Mouse (Mus musculus) lung, adult 2 months (tissue): ENCODE measurements around the gene Grip1. TPM values are rescaled to one million over a fixed set of nuclear protein-coding genes. Genes with fewer than 3 reads are reported as not detected.

ENCODE experiments used
- DNase-seq: peaks from one replicate; pipeline ENCODE4 v3.0.0; 2022
- H3K4me1 ChIP-seq: fragments of 200-500 bp; 2 replicates; pipeline ENCODE4 v1.6.1; 2011; ENCODE audit warnings: low read length; ENCODE audit not compliant: control insufficient read depth, insufficient read depth
- H3K4me3 ChIP-seq: fragments of 200-500 bp; replicated peaks from 2 replicates; pipeline ENCODE3; 2011; ENCODE audit warnings: low read depth, mild to moderate bottlenecking, control low read depth, low read length; ENCODE audit errors: extremely low read depth
- CTCF ChIP-seq: fragments of 200-500 bp; IDR thresholded peaks from 2 replicates; pipeline ENCODE4 v1.5.1; 2011; ENCODE audit warnings: mild to moderate bottlenecking, low read length, control low read depth; ENCODE audit not compliant: insufficient read depth
- POLR2A ChIP-seq: fragments of 200-500 bp; IDR thresholded peaks from 2 replicates; pipeline ENCODE4 v1.6.1; 2011; ENCODE audit warnings: low read depth, mild to moderate bottlenecking, control low read depth, low read length, borderline replicate concordance; ENCODE audit errors: extremely low read depth
- WGBS: fragments of 180-500 bp; shearing (Covaris S2); methylation state at CpG from one replicate; pipeline ENCODE4 v1.1.7; 2018; 5-methylcytosine and 5-hydroxymethylcytosine counted together
- polyA plus RNA-seq: library from polyadenylated mRNA; depleted of rRNA; stranded (reverse); fragments of >200 nt; gene quantifications from 2 replicates; pipeline ENCODE4 v1.2.3, GENCODE M21; 2012

Grip1 gene
- polyA plus RNA-seq, 1 experiment = 1.3 TPM

- 62% methylated on average over 5 of the region's 5 CpGs for WGBS
- DNase-seq = no peak
- Histone ChIP-seq H3K4me3 (no peak overlapping the region), H3K4me1 (no peaks in the 10 kb centered on the region)
- no peak for TF ChIP-seq CTCF
- TF ChIP-seq POLR2A = no peak
Measured at GRCm38 (mm10) chr10:119725363-119725762, 271.7 kb downstream of the Grip1 start.

DNA sequence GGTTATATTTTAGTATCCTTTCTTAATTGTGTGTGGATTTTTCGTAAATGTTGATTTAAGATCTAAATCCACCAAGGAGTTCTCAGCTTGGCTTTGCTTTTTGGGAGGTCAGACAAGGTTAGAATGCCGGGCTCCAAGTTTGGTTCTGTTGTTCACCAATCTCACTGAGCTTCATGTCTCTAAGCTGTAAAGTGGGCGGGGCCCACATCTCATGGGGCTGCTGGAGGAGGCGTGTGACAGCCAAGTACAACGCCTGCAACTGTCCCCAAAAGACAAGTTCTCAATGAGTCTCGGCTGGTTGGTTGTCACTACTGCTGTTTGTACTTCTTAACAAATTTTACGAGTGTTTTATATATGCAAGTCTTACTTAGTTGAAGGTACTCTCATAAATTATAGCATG is 272.3 kb downstream of the Grip1 start:
- DNase-seq = no peak
- no peak for TF ChIP-seq CTCF
- TF ChIP-seq POLR2A = no peak
- WGBS = 77% methylated on average over 7 of the region's 7 CpGs
- H3K4me3 ChIP-seq = no peak overlapping the region
- H3K4me1 ChIP-seq = no peaks in the 10 kb centered on the region

DNA sequence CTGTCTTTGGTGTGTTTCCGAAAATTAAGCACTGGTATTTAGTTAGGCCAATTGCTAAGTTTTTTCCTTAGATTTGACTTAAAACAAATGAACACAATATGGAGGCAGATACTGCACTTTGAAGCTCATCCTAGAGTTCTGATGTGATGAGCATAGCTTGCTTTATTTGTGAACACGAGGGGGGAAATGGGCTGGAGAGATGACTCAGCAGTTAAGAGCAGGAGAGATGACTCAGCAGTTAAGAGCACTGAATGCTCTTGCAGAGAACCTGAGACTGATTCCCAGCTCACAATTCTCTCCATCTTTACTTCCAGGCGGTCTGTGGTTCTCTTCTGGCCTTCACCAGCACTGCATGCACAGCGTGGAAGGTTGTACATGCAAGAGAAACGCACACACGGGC is 273.3 kb downstream of the Grip1 start:
- Histone ChIP-seq H3K4me3 (no peak overlapping the region), H3K4me1 (no peaks in the 10 kb centered on the region)
- 81% methylated on average over 6 of the region's 6 CpGs for WGBS
- DNase-seq = no peak
- TF ChIP-seq CTCF (no peak), POLR2A (no peak)

GRCm38 (mm10) chr10:119730206-119730605 is 276.6 kb downstream of the Grip1 start:
- WGBS = 41% methylated on average over 5 of the region's 5 CpGs
- no peaks in the 10 kb centered on the region for H3K4me1 ChIP-seq
- DNase-seq = no peak
- no peak overlapping the region for H3K4me3 ChIP-seq
- TF ChIP-seq POLR2A (no peak), CTCF (no peak)

- Histone ChIP-seq H3K4me1 (no peaks in the 10 kb centered on the region), H3K4me3 (no peak overlapping the region)
- no peak for TF ChIP-seq POLR2A
- TF ChIP-seq CTCF = no peak
- 75% methylated on average over 19 of the region's 19 CpGs for WGBS
- no peak for DNase-seq
Measured at GRCm38 (mm10) chr10:119735011-119735992, 281.7 kb downstream of the Grip1 start.

DNA sequence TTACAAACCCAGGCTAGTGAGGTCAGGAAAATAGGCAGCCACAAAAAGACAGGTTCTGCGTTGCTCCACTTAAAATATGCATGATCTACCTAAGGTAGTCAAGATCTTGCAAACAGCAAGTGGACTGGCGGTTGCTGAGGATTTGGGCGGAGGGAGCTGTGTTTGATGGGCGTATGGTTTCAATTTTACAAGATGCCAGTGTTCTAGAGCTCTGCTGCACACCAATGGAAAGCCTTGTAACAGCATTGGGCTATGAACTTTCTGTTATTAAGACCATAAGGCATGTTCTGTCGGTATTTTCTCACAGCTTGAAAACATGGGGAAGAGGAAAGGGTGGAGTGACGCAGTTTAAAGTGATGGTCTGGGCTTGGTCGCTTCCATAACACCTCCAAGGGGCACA is 285.8 kb downstream of the Grip1 start:
- Histone ChIP-seq H3K4me1 (no peaks in the 10 kb centered on the region), H3K4me3 (no peak overlapping the region)
- no peak for DNase-seq
- 81% methylated on average over 7 of the region's 7 CpGs for WGBS
- TF ChIP-seq CTCF = no peak
- TF ChIP-seq POLR2A = no peak

DNA sequence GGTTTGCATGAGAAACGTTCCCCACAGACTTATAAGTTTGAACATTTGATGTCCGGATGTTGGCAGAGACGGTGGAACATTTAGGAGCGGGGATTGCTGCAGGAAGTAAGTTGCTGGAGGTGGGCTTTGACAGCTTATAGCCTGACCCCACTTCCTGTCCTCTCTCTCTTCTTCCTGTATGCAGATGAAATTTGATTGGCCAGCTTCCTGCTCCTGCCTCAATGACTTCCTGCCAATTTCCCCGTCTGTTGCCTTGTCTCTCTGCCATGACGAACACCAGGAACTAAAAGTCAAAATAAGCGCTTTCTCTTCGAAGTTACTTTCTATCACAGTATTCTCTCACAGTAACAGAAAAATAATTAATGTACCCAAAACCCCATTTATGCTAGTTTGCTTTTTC is 289.1 kb downstream of the Grip1 start:
- Histone ChIP-seq H3K4me3 (no peak overlapping the region), H3K4me1 (no peaks in the 10 kb centered on the region)
- TF ChIP-seq POLR2A (no peak), CTCF (no peak)
- WGBS = 47% methylated on average over 8 of the region's 8 CpGs
- DNase-seq = no peak

DNA sequence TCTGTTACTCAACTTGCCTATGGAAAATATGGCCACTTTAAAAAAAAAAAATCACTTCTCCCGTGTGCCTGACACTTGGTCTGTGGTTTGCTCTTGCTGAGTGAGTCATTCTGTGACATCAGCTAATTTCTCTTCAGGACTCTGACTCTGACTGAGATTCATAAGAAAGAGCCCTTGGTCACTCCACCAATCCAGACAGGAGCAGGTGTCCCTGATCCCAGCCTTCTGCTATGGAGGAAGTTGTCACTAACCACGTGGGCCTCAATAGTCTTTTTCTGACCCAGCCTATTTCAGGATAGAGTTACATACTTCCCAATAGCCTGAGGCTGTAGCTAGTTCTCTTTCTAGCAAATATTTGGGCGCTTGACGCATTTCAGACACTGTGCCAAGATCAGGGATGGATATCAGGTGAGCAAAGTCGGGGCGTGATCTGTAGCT is 298.8 kb downstream of the Grip1 start:
- H3K4me3 ChIP-seq = no peak overlapping the region
- no peak for TF ChIP-seq POLR2A
- 63% methylated on average over 6 of the region's 6 CpGs for WGBS
- no peaks in the 10 kb centered on the region for H3K4me1 ChIP-seq
- no peak for DNase-seq

- no peak for TF ChIP-seq POLR2A
- TF ChIP-seq CTCF = no peak
- no peak for DNase-seq
- Histone ChIP-seq H3K4me3 (no peak overlapping the region), H3K4me1 (no peaks in the 10 kb centered on the region)
- WGBS = 70% methylated on average over 7 of the region's 7 CpGs
Measured at GRCm38 (mm10) chr10:119756271-119756670, 302.6 kb downstream of the Grip1 start.

DNA sequence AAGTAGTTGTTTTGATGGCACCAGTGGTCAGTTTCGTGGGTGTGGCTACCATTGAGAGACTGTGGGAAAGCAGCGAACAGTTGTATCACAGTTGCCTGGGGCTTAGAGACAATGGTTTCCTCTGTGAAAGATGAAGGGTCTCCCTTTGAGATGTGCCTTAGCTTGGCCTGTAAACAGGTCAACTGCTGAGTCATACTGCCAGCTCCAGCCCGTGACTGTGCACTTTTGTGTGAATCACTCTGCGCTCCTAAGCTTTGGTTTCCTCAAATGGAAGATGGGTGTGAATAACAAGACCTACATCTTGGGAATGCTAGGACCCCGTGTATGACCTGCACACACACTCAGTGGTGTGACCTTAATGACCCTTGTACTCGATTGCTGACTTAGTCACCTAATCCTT is 303.6 kb downstream of the Grip1 start:
- TF ChIP-seq CTCF = no peak
- TF ChIP-seq POLR2A = no peak
- H3K4me3 ChIP-seq = no peak overlapping the region
- WGBS = 77% methylated on average over 6 of the region's 6 CpGs
- H3K4me1 ChIP-seq = no peaks in the 10 kb centered on the region
- no peak for DNase-seq
